Mouse (Mus musculus) CH12.LX (cell line): Measurements from ENCODE around the gene Ttc7. TPM values are rescaled to one million over a fixed set of nuclear protein-coding genes. Genes with fewer than 3 reads are reported as not detected.

ENCODE experiments used
- DNase-seq: peaks from one replicate; pipeline ENCODE4 v3.0.0-alpha.2; 2013; ENCODE audit errors: extremely low read depth
- H3K27ac ChIP-seq: 2 replicates; pipeline ENCODE4 v1.5.1; 2012; ENCODE audit warnings: low read depth, mild to moderate bottlenecking, control low read depth, moderate library complexity; ENCODE audit not compliant: insufficient read depth
- H3K27me3 ChIP-seq: replicated peaks from 2 replicates; pipeline ENCODE3; 2012; ENCODE audit warnings: inconsistent platforms
- H3K36me3 ChIP-seq, 2 experiments: replicated peaks in 1 of 2; 2 replicates each; pipeline versions ENCODE3 to v1.6.1; 2012; ENCODE audit warnings: inconsistent platforms in 1 of 2, low read length in 1 of 2, mild to moderate bottlenecking in 1 of 2, mixed read lengths in 1 of 2, moderate library complexity in 1 of 2; ENCODE audit not compliant: control insufficient read depth in 1 of 2, insufficient read depth in 1 of 2
- H3K4me1 ChIP-seq, 2 experiments: 2 replicates each; pipeline ENCODE4 v1.6.1; 2012; ENCODE audit warnings: inconsistent platforms in 1 of 2, moderate library complexity in 1 of 2; ENCODE audit not compliant: insufficient read depth in 2 of 2, control insufficient read depth in 1 of 2
- H3K4me2 ChIP-seq: 2 replicates; pipeline ENCODE4 v1.6.1; 2012; ENCODE audit warnings: low read depth, mild to moderate bottlenecking, control low read depth; ENCODE audit not compliant: poor library complexity, insufficient read depth, severe bottlenecking
- H3K4me3 ChIP-seq, 3 experiments: fragments of 150-350 bp in 1 of 3; sonication (generic) in 1 of 3; replicated peaks in 1 of 3; 2 replicates each; pipeline versions ENCODE3 to v1.5.1; 2011 to 2012; ENCODE audit warnings: low read depth in 2 of 3, low read length in 2 of 3, mild to moderate bottlenecking in 2 of 3, moderate library complexity in 2 of 3, control low read depth in 1 of 3, improper control_type of control experiment in 1 of 3, inconsistent platforms in 1 of 3, mixed read lengths in 1 of 3; ENCODE audit not compliant: poor library complexity in 1 of 3
- H3K79me2 ChIP-seq: replicated peaks from 2 replicates; pipeline ENCODE4 v1.6.1; 2012; ENCODE audit warnings: mild to moderate bottlenecking, moderate library complexity; ENCODE audit not compliant: control insufficient read depth, poor library complexity, insufficient read depth, severe bottlenecking; ENCODE audit errors: extremely low read depth
- H3K9ac ChIP-seq: 2 replicates; pipeline ENCODE4 v1.6.1; 2012; ENCODE audit warnings: low read depth, mild to moderate bottlenecking, control low read depth, moderate library complexity; ENCODE audit not compliant: insufficient read depth
- H3K9me3 ChIP-seq: replicated peaks from 2 replicates; pipeline ENCODE3; 2012; ENCODE audit warnings: low read length, inconsistent platforms, mixed read lengths
- CTCF ChIP-seq, 2 experiments: IDR thresholded peaks in 1 of 2; conservative IDR thresholded peaks in 1 of 2; 2 replicates each; pipeline ENCODE4 v1.5.1; 2011 to 2012; ENCODE audit warnings: low read depth in 2 of 2, low read length in 2 of 2, improper control_type of control experiment in 1 of 2, inconsistent platforms in 1 of 2, mild to moderate bottlenecking in 1 of 2, moderate library complexity in 1 of 2
- ETS1 ChIP-seq: conservative IDR thresholded peaks from 2 replicates; pipeline ENCODE4 v1.6.1; 2012; ENCODE audit warnings: low read depth, mild to moderate bottlenecking, inconsistent platforms, low read length, improper control_type of control experiment, moderate library complexity
- HCFC1 ChIP-seq: IDR thresholded peaks from 2 replicates; pipeline ENCODE4 v1.6.1; 2012; ENCODE audit warnings: low read depth, mild to moderate bottlenecking, inconsistent platforms, low read length, improper control_type of control experiment
- KAT2A ChIP-seq: IDR thresholded peaks from 2 replicates; pipeline ENCODE4 v1.6.1; 2012; ENCODE audit warnings: low read length, improper control_type of control experiment, inconsistent platforms; ENCODE audit not compliant: insufficient replicate concordance
- MAFK ChIP-seq: IDR thresholded peaks from 2 replicates; pipeline ENCODE4 v1.6.1; 2011; ENCODE audit warnings: low read length, improper control_type of control experiment; ENCODE audit not compliant: insufficient replicate concordance
- MEF2A ChIP-seq: IDR thresholded peaks from 2 replicates; pipeline ENCODE4 v1.6.1; 2014; ENCODE audit warnings: low read depth, mild to moderate bottlenecking, inconsistent platforms, low read length, improper control_type of control experiment, borderline replicate concordance
- MYC ChIP-seq: IDR thresholded peaks from 2 replicates; pipeline ENCODE4 v1.6.1; 2011; ENCODE audit warnings: low read depth, mild to moderate bottlenecking, improper control_type of control experiment, low read length
- PAX5 ChIP-seq: IDR thresholded peaks from 2 replicates; pipeline ENCODE4 v1.6.1; 2012; ENCODE audit warnings: low read length, inconsistent platforms, mixed read lengths
- POLR2AphosphoS2 ChIP-seq: IDR thresholded peaks from 2 replicates; pipeline ENCODE4 v1.6.1; 2011; ENCODE audit warnings: low read depth, low read length, improper control_type of control experiment
- RCOR1 ChIP-seq: conservative IDR thresholded peaks from 2 replicates; pipeline ENCODE4 v1.6.1; 2012; ENCODE audit warnings: low read depth, mild to moderate bottlenecking, inconsistent platforms, low read length, improper control_type of control experiment
- SMC3 ChIP-seq: IDR thresholded peaks from 2 replicates; pipeline ENCODE4 v1.6.1; 2011; ENCODE audit warnings: low read depth, low read length, improper control_type of control experiment
- USF2 ChIP-seq: conservative IDR thresholded peaks from 2 replicates; pipeline ENCODE4 v1.6.1; 2011; ENCODE audit warnings: low read depth, low read length, improper control_type of control experiment
- ZKSCAN1 ChIP-seq: IDR thresholded peaks from 2 replicates; pipeline ENCODE4 v1.6.1; 2012; ENCODE audit warnings: low read depth, inconsistent platforms, low read length, improper control_type of control experiment, borderline replicate concordance
- ZMIZ1 ChIP-seq: IDR thresholded peaks from 2 replicates; pipeline ENCODE4 v1.6.1; 2012; ENCODE audit warnings: low read depth, mild to moderate bottlenecking, inconsistent platforms, low read length, improper control_type of control experiment
- dilution Hi-C: fragments of 300-500 bp; cut with MboI; formaldehyde crosslinking; loops from 2 replicates; pipeline ENCODE4 v1.14.3; 2020; ENCODE audit warnings: low sequenced_read_pairs; ENCODE audit not compliant: extremely low pct_unique_long_range_greater_than_20kb, extremely low pct_ligation_motif_present
- in situ Hi-C: fragments of 300-500 bp; cut with MboI; formaldehyde crosslinking; loops from 3 replicates; pipeline ENCODE4 v1.14.3; 2019; ENCODE audit warnings: low sequenced_read_pairs, low pct_ligation_motif_present, low pct_unique_long_range_greater_than_20kb, mixed read lengths
- polyA plus RNA-seq: library from polyadenylated mRNA; unstranded; fragments of >175 nt; gene quantifications from 2 replicates; pipeline ENCODE4 v1.2.1, GENCODE M21; 2012; ENCODE audit warnings: low read depth; ENCODE audit not compliant: insufficient read length
- total RNA-seq, 2 experiments: library from RNA; depleted of rRNA; stranded (reverse); fragments of 300-350 nt in 1 of 2; fragments of >200 nt in 1 of 2; gene quantifications; 2 replicates each; pipeline ENCODE4 v1.2.3; 2012 to 2014

The Ttc7 gene
- total and polyA plus RNA-seq, 3 experiments: 6.2 to 16.4 (median 12.8) TPM

DNA sequence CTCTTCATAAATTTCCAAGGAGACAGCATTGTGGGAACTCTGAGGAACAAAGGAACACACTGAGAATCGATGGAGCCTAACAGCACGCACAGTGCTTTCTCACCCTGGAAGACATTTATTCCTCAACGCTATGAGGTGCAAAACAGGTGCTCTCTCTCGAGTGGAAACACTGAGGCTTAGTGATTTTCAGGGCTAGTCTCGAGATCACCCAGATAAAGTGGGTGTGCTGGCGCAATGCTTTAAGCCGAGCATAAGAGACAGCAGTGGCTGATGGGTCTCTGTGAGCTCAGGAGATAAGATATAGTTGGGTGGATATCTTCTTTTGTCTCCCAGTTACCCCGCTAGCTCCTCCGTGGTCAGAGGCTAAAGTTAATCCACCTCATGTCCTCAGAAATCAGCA is 36.6 kb upstream of the Ttc7 start:
- TF ChIP-seq SMC3 (no peak), PAX5 (no peak), MAFK (no peak), POLR2AphosphoS2 (no peak), CTCF (conservative IDR thresholded peaks at IDR 0.05 in 1 of 2, IDR thresholded peaks at IDR 0.05 in 1 of 2; ENCODE audit: low read depth in 2 of 2, low read length in 2 of 2) (no peak), HCFC1 (no peak), ZMIZ1 (no peak), MEF2A (no peak), KAT2A (no peak)
- TF ChIP-seq, all 38 proteins: peak for 0
- in situ Hi-C loops: loop anchor here (25.0 kb wide), 1 partner anchor 734 kb away; the partner anchor contains the start of gene Gm10309

DNA sequence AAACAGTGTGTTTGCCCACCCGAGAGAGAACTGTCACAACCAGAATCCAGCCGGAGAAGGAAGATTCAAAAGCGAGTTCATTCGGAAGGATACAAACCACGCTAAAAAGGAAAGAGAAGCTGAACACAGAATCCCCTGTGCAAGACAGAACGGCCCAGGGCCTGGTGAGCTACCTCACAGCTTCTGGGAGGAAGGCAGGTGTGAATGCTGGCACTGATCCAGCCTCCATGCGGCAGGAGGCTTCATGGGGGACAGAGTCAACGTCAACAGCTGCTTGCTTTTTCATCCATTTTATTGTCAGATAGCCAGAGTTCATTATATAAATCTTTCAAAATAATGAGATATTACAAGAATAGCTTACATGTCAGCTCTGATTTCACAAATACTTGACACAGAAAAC is 28.3 kb upstream of the Ttc7 start:
- dilution Hi-C loops (no loop called here), in situ Hi-C loops (loop anchor here (5.0 kb wide), 2 partner anchors 202 to 337 kb away; partner anchors contain the start of gene Tmem247)
- Histone ChIP-seq H3K9ac (no peak overlapping the region), H3K27ac (no peak overlapping the region), H3K9me3 (no peaks in the 10 kb centered on the region), H3K4me1 (no peaks in the 10 kb centered on the region), H3K27me3 (no peaks in the 10 kb centered on the region), H3K36me3 (peaks cover 43 to 67% of the 10 kb centered on the region in 2 experiments)
- TF ChIP-seq USF2 (no peak), RCOR1 (no peak), CTCF (conservative IDR thresholded peaks at IDR 0.05 in 1 of 2, IDR thresholded peaks at IDR 0.05 in 1 of 2; ENCODE audit: low read depth in 2 of 2, low read length in 2 of 2) (no peak), ETS1 (no peak), MYC (no peak), SMC3 (no peak), ZKSCAN1 (no peak)
- TF ChIP-seq, all 38 proteins: peak for 0
- DNase-seq: no peak
- no peak overlapping the region for H3K4me2 ChIP-seq
- no peaks in the 10 kb centered on the region for H3K79me2 ChIP-seq
- no peak overlapping the region for H3K4me3 ChIP-seq

More for the DNA sequence above, 36.6 kb upstream of the Ttc7 start:
- Histone ChIP-seq H3K4me1 (peaks cover 8 to 24% of the 10 kb centered on the region in 2 experiments; a peak in 3 of 4 replicates), H3K36me3 (no peaks in the 10 kb centered on the region), H3K9me3 (peaks cover 6% of the 10 kb centered on the region), H3K79me2 (no peaks in the 10 kb centered on the region), H3K9ac (no peak overlapping the region), H3K27ac (no peak overlapping the region), H3K4me3 (no peak overlapping the region), H3K27me3 (no peaks in the 10 kb centered on the region), H3K4me2 (no peak overlapping the region)
- DNase-seq: no peak
- dilution Hi-C loops: no loop called here
